Mouse (Mus musculus): ENCODE measurements around the gene Papss2.
"Not testable (repeated sequence)": the region's sequence is repeated elsewhere in the genome, so short reads cannot be mapped to it uniquely, and the experiment has no call there.

Papss2 gene

GRCm38 (mm10) chr19:32637357-32638275, 42.0 kb downstream of the Papss2 start:
- in situ Hi-C loops (cut with MboI; ENCODE audit: low sequenced_read_pairs) = no loop called here

GRCm38 (mm10) chr19:32638276-32638903, 42.8 kb downstream of the Papss2 start:
- in situ Hi-C loops (cut with MboI; ENCODE audit: low sequenced_read_pairs) = no loop called here

GRCm38 (mm10) chr19:32641535-32641934, 45.9 kb downstream of the Papss2 start:
- in situ Hi-C loops (cut with MboI; ENCODE audit: low sequenced_read_pairs) = no loop called here

GRCm38 (mm10) chr19:32641995-32642394, 46.4 kb downstream of the Papss2 start:
- in situ Hi-C loops (cut with MboI; ENCODE audit: low sequenced_read_pairs) = no loop called here

- in situ Hi-C loops (cut with MboI; ENCODE audit: low sequenced_read_pairs) = no loop called here
Observed at GRCm38 (mm10) chr19:32643642-32644041, 48.1 kb downstream of the Papss2 start.

GRCm38 (mm10) chr19:32645939-32646338, 50.3 kb downstream of the Papss2 start:
- in situ Hi-C loops (cut with MboI; ENCODE audit: low sequenced_read_pairs) = no loop called here

GRCm38 (mm10) chr19:32646382-32646781, 50.8 kb downstream of the Papss2 start:
- in situ Hi-C loops (cut with MboI; ENCODE audit: low sequenced_read_pairs) = no loop called here

- in situ Hi-C loops (cut with MboI; ENCODE audit: low sequenced_read_pairs) = no loop called here
Observed at GRCm38 (mm10) chr19:32648019-32648571, 52.5 kb downstream of the Papss2 start.

- in situ Hi-C loops (cut with MboI; ENCODE audit: low sequenced_read_pairs) = no loop called here
Observed at GRCm38 (mm10) chr19:32651046-32651445, 55.5 kb downstream of the Papss2 start.

GRCm38 (mm10) chr19:32653122-32653521, 57.5 kb downstream of the Papss2 start:
- in situ Hi-C loops (cut with MboI; ENCODE audit: low sequenced_read_pairs) = no loop called here

GRCm38 (mm10) chr19:32653630-32654362, 58.2 kb downstream of the Papss2 start:
- in situ Hi-C loops (cut with MboI; ENCODE audit: low sequenced_read_pairs) = no loop called here

GRCm38 (mm10) chr19:32659346-32659745, 63.8 kb downstream of the Papss2 start:
- in situ Hi-C loops (cut with MboI; ENCODE audit: low sequenced_read_pairs) = no loop called here

- in situ Hi-C loops (cut with MboI; ENCODE audit: low sequenced_read_pairs) = no loop called here
Observed at GRCm38 (mm10) chr19:32662936-32663335, 67.3 kb downstream of the Papss2 start.

GRCm38 (mm10) chr19:32665243-32665642, 69.7 kb downstream of the Papss2 start:
- in situ Hi-C loops (cut with MboI; ENCODE audit: low sequenced_read_pairs) = no loop called here

GRCm38 (mm10) chr19:32667830-32668229, 72.2 kb downstream of the Papss2 start:
- in situ Hi-C loops (cut with MboI; ENCODE audit: low sequenced_read_pairs) = not testable (repeated sequence)

GRCm38 (mm10) chr19:32675766-32676165, 80.2 kb downstream of the Papss2 start:
- in situ Hi-C loops (cut with MboI; ENCODE audit: low sequenced_read_pairs) = no loop called here

GRCm38 (mm10) chr19:32680894-32681293, 85.3 kb downstream of the Papss2 start:
- in situ Hi-C loops (cut with MboI; ENCODE audit: low sequenced_read_pairs) = loop anchor here (10.0 kb wide), 1 partner anchor 176 kb away; no protein-coding TSS in a partner anchor

- in situ Hi-C loops (cut with MboI; ENCODE audit: low sequenced_read_pairs) = loop anchor here (10.0 kb wide), 1 partner anchor 178 kb away; no protein-coding TSS in a partner anchor
Observed at GRCm38 (mm10) chr19:32683081-32683480, 87.5 kb downstream of the Papss2 start.

- in situ Hi-C loops (cut with MboI; ENCODE audit: low sequenced_read_pairs) = loop anchor here (10.0 kb wide), 1 partner anchor 183 kb away; no protein-coding TSS in a partner anchor
Observed at GRCm38 (mm10) chr19:32687721-32688120, 92.1 kb downstream of the Papss2 start.

GRCm38 (mm10) chr19:32688227-32688626, 92.6 kb downstream of the Papss2 start:
- in situ Hi-C loops (cut with MboI; ENCODE audit: low sequenced_read_pairs) = loop anchor here (10.0 kb wide), 1 partner anchor 183 kb away; no protein-coding TSS in a partner anchor

- in situ Hi-C loops (cut with MboI; ENCODE audit: low sequenced_read_pairs) = loop anchor here (10.0 kb wide), 1 partner anchor 185 kb away; no protein-coding TSS in a partner anchor
Observed at GRCm38 (mm10) chr19:32689724-32690123, 94.1 kb downstream of the Papss2 start.

All from CH12F3 (cell line).